Mouse (Mus musculus) forelimb bud, embryonic 11.5 days (tissue): ENCODE data around the gene Zfp12.
"Not testable (repeated sequence)": the region's sequence is repeated elsewhere in the genome, so short reads cannot be mapped to it uniquely, and the experiment has no call there.

Experiments used
- DNase-seq: peaks from one replicate; pipeline ENCODE4 v3.0.0-alpha.2; 2012; ENCODE audit warnings: low read depth, low spot score

Gene Zfp12

DNA sequence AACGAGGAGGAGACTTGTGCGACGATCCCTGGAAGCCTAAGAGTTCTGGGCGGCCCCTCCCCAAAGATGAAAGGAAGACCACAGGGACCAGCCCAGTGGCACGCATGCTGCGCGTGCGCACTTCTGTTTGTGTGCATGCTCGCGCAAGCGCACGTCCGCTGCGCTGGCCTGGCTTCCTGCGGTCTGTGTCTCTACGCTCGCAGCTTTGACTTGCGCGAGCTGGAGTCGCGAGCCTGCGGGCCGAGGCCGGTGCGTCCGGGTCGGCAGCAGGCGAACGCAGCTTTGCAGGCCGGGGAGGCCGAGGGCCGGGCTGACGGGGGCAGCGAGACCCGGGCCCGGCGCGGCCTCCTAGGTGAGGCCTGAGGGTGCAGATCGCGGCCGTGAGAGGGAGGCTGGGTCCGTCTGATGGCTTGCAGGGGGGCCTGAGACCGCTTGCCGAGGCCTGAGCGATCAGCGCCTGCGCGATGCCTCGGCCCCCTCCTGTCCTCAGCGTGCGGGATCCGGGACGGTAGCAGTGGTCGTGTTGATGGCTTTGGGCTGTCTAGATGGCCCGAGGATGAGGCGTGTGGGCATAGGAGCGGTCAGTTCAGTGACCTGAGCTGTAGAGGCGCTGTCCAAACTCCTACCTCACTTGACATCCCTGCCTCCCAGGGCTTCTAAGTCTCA lies at the start of gene Zfp12:
Gene Zfp12, plus strand, starts transcription at position 136 of the 666 bp plus-strand sequence.
- peak; percentile 99 for DNase-seq

DNA sequence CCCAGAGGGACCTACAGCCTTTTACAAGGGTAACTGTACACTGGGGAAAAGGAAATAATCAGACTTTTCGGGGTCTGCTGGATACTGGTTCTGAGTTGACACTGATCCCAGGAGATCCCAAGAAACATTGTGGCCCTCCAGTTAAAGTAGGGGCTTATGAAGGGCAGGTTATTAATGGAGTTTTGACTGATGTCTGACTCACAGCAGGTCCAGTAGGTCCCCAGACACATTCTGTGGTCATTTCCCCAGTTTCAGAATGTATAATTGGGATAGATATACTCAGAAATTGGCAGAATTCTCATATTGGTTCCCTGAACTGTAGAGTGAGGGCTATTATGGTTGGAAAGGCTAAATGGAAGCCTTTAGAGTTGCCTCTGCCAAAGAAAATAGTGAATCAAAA lies 46.9 kb upstream of the Zfp12 start:
- not testable (repeated sequence) for DNase-seq

DNA sequence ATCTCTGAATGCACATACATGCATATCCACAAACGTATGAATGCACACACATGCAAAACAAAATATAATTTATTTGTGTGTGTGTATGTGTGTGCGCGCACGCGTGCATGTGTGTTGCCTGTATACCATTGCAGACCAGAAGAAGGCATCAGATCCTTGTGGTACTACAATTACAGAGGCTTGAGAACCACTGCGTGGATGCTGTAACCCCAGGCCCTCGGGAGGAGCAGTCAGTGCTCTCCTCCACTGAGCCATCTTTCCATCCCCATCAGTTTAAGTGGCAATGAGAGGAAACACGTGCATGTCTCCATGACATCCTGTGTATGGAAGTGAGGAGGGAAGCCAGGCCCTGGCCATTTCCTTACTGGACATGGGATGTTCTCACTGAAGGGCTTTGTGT lies 42.2 kb upstream of the Zfp12 start:
- no peak for DNase-seq

DNA sequence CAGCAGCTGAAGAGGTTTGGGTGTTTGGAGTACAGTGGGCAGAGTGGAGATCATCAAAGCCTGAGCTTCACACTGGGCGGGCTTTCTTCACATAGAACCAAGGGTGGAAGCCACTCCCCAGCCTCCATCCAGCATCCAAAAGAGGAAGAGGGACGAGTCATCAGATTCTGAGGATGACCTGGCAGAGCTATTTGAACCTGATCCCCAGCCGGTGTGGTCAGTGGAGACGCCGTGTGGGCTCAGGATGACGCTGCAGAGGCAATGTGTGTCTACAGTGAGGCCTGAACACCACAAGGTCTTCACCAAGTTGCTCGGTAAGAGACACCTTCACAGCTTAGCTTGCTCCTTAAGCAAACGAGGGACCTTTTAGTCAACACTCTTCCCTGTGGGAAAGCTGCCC lies 40.2 kb upstream of the Zfp12 start:
- not testable (repeated sequence) for DNase-seq

DNA sequence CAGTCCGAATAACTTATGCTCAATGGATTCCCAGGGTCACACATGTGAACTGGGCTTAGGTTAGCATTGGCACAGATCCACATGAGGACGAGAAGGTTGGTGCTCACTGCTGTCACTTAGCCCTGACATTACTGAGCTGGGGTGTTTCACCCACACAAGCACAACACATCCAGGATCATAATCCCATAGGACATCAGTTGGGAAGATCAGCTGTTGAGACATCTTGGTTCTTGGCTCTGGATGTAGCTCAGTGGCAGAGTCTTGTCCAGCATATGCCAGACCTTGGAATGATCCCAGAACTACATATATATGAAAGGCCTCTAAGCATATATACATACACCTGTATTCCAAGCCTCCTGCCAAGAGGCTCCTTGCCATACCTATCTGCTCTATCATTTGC lies 39.8 kb upstream of the Zfp12 start:
- DNase-seq = no peak

DNA sequence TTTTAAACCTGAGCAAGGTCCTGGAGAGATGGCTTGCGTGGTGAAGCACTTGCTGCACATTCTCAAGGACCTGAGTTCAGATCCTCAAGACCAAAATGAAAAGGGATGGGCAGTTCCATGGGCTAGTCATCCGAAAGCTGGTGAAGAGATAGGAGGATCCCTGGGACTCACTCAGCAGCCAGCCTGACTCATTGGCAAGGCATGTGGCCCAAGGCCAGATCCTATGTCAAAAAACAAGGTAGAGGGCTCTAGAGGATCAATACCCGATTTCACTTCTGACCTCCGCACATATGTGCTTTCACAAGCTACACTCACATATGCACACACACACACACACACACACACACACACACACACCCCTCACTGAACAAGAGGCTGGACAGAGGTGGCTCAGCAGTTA lies 38.5 kb upstream of the Zfp12 start:
- DNase-seq = no peak

DNA sequence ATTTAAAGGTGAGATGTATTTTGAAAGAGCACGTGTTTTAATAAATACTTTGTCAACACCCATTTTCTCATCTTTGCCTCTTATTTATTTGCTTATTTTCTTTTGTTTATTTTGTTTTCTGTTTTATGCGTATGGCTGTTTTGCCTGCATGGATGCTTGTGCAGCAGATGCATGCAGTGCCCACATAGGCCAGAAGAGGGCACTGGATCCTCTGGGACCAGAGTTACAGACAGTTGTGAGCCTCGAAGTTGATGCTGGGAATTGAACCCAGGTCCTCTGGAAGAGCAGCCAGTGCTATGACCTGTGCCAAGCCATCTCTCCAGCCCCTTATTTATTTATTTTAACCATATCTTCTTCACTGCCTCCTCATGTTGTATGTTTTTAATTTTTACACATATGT lies 29.9 kb upstream of the Zfp12 start:
- no peak for DNase-seq

DNA sequence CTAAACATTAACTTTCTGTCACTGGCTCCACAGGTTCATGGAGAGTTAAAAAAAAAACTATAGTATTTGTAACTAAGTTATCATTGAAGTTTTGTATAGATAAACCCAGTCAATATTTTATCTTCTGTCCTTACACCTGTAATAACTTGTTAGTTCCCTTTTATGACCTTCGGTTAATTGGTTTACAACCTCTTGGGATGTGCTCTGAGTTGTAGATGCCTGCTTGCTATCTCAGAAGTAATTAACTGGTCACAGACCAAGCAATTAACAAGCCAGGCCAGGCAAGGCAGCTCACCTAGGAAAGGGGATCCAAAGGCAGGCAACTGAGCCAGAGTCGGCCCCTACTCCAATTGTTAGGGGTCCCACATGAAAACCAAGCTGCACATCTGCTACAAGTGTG lies 21.1 kb upstream of the Zfp12 start:
- DNase-seq = no peak

DNA sequence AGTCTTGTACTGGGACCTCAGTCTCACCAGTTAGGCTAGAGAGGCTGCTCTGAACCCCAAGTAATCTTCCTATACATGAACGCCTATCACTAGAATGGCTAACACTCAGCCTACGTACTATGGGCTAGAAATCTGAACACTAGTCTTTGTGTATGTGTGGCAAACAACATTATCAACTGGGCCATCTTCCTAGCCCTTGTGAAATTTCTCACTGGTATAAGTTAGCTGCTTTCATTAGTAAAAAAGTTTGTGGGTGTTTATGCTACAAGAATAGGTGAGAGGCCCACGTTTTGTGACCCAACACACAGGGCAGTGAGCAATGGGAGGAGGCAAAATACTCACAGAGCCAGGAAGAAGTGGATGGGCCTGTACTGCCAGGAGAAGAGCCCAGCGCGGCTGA lies 14.0 kb upstream of the Zfp12 start:
- DNase-seq = no peak

DNA sequence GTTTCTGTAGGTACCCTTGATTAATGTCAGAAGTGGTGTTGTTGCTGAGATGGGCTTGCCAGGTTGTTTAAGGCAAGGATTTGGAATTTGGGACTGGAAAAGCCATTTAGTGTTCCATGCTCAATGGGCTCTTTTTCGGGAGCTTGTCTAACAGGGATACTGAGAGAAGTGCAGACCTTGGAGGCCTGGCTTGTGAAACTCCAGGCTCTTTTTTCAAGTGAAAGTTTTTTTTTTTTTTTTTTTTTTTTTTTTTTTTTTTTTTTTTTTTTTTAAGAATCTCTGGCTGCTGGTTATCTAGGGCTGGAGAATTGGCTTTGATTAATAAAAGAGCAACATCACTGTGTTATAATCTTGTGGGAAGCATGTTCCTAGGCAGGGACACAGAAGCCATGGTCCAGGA lies 12.7 kb upstream of the Zfp12 start:
- DNase-seq = no peak

DNA sequence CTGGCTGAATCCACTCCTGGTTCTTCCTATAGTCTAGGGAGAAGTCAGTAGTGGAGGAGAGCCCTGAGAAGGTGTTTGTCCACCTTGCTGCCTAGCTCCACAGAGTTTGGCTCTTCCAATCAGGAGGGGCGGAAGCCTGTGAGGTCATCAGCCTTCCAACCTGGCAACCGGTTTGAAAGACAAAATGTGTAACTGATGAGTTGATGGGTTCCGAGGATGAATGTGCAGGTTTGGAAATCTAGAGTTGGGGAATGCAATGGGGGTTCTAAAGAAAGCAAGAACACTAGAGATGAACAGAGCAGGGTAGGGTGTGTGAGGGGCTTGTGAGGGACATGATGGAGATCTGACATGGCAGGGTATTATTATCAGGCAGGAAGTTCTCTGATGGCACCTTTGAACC lies 8.2 kb upstream of the Zfp12 start, which contains the start of gene Spdye4a:
Gene Spdye4a, minus strand, starts transcription at position 101 of the 400 bp plus-strand sequence.
- DNase-seq = no peak

DNA sequence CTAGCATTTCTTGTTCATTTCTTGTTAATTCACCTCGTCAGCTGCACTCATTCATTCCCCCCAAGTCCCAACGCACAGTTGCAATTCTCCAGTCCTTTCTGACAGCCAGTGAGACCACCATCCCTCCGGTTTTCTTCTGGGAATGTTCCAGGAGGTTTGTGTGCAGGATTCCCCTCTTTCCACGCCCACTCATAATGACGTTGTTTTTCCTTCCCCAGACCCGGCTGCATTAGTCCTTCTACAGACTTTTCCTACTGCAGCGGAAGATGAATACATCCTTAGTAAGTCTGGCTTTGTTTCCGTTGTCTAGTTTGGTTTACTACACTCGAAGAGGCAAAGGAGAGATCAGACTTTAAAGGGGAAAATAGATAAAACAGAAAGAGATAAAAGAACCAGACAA lies 1.1 kb downstream of the Zfp12 start:
- no peak for DNase-seq

DNA sequence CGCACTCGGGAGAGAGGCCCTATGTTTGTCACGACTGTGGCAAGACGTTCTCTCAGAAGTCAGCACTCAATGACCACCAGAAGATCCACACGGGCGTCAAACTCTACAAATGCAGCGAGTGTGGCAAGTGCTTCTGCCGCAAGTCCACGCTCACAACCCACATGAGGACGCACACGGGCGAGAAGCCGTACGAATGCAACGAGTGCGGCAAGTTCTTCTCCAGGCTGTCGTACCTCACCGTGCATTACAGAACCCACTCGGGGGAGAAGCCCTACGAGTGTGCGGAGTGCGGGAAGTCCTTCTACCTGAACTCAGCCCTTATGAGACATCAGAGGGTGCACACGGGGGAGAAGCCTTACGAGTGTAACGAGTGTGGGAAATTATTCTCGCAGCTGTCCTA lies 10.0 kb downstream of the Zfp12 start:
- DNase-seq = no peak

DNA sequence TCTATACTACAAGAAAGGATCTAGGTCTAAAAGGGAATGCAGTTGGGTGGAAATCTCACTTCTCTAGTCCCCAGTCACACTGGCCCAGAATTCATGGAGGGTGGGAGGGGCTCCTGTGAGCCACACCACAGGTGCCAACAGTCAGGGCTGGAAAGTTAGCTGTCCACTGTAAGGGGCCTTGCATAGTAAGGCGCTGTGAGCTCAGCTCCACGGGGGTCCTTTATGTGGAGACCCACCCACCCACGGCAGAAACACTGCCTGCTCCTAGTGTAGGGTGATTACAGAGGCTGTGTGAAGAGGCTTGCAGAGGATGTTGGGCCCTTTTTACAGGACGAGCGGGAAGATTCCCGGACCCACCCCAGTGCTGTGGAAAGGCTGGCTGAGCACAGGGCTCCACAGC lies 17.1 kb downstream of the Zfp12 start:
- no peak for DNase-seq

DNA sequence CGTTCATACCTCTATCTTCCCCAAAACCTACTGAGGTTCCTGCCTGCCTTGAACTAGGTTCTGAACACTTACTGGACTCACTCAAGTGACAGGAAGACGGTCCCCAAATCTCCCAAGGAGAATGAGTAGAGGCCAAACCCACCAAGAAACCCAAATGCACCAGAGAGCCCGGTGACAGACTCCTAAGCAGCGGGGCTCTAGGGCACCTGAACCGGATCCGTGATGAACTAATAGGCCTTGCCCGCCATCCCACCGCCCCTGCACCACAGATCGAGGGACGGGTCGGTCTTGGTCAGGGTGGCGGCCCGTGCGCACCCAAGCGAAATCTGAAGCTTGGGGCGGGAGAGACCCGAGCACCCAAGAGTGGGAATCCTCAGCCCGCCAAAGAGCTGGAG lies 17.8 kb downstream of the Zfp12 start:
- no peak for DNase-seq

DNA sequence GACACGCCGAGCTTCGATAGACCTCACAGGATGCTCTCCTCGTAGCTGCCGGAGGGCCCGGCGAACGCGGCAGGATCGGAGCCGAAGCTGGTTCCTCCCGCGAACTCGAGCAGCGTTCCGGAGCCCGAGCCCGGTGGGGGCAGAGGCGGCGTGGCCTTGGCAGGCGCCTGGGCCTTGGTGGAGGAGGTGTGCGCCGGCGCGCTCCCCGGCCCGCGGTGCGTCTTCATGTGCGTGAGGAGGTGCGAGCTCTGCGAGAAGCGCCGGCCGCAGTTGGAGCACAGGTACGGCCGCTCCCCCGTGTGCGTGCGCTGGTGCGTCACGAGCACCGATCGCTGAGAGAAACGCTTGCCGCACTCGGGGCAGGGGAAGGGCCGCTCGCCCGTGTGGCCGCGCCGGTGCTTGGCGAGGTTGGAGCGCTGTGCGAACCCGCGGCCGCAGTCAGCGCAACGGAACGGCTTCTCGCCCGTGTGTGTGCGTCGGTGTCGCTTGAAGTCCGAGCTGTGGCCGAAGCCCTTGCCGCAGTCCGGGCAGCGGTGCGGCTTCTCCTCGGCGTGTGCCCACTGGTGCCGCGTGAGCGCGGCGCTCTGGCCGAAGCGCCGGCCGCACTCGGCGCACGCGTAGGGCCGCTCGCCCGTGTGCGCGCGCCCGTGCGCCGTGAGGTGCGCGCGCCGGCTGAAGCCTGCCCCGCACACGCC lies 18.4 kb downstream of the Zfp12 start:
- DNase-seq = no peak

DNA sequence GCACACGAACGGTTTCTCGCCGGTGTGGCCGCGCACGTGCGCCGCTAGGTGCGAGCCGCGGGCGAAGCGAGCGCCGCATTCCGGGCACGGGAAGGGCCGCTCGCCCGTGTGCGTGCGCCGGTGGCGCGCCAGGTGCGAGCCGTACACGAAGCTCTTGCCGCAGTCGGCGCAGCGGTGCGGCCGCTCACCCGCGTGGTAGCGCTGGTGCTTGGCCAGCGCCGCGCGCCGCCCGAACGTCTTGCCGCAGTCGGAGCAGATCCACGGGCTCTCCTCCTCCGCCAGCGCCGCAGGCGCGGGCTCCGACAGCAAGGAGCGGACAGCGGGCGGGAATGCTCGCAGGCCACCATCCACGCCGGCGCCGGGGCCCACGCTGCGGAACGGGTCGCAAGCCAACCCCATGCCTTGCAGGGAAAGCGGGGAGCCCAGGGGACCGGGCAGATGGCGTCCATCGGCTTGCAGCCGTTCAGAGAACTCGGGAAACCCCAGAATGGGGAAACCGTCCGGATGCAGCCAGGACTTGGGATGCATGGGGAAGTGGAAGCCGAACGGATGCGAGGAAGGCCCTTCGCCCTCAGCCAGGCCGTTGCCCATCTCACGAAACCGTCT lies 19.0 kb downstream of the Zfp12 start:
- peak; percentile 29 for DNase-seq

DNA sequence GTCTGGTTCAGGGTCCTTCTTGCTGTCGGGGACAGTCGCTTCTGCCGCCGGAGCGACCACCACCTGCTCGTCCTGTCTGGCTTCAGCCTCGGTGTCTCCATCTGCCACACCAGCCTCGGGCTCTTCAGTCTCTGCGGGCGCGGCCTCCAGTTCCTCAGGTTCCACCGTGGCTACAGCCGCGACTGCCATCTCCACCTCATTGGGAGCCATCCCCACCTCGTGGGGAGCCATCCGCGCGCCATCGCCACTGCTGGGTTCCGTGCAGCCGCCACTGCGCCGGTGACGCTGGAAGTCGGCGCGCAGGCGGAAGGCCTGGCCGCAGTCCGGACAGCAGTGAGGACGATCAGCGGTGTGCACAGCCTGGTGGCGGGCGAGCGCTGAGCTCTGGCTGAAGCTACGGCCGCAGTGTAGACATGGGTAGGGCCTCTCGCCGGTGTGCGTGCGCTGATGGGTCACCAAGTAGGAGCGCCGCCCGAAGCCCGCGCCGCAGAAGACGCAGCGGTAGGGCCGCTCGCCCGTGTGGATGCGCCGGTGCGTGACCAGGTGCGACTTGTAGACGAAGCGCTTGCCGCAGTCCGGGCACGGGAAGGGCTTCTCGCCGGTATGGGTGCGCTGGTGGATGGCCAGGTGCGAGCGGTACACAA lies 19.6 kb downstream of the Zfp12 start:
- no peak for DNase-seq

DNA sequence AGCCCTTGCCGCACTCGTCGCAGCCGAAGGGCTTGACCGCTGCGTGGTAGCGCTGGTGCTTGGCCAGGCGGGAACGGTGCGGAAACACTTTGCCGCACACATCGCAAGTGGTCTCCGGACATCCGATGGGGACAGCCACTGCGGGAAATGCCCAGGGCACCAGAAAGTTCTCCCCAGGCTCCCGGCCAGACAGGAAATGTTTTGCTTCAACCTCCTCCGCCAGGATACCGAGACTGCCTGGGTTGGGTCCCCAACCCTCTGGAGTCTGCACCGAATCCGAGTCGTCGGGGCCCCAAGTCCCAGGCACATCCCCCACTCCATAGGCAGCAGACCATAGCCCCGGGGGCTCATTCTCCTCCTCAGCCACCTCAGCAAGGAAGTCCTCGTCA lies 20.2 kb downstream of the Zfp12 start:
- no peak for DNase-seq

DNA sequence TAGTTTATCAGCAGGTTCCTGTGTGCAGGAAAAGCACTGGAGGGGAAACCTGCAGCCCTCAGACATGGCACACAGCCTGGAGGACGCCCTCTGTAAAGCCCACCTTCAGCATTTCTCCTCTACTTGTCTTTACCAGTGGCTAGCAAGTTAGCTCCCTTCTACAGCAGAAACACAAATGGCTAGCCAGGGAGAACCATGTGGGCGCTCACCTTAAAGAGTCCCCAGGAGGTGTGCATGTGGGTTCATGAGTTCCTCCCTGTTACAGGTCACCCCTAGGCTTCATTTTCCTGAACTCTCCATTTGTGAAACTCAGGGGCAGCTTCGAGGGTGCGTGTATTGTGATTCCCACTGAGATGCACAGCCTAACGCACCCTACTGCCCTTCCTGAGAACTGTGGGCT lies 20.8 kb downstream of the Zfp12 start:
- no peak for DNase-seq

DNA sequence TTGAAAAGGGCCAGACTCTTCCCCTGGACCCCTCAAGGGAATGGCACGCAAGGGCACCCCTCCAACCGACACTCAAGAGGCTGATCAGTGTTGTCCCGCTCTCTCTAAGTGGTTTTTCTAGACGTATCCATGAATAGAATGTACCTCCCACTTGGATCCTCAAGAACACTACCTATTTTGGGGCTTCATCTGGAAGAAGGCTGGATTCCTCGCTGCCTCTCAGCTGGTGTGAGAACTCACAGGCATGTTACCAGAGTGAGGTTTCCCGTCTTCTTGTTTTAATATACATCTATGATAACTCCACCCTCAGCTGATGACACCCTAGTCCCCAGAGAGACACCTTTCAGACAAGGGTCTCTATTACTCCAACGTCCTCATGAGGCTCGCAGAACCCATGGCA lies 26.7 kb downstream of the Zfp12 start:
- no peak for DNase-seq

DNA sequence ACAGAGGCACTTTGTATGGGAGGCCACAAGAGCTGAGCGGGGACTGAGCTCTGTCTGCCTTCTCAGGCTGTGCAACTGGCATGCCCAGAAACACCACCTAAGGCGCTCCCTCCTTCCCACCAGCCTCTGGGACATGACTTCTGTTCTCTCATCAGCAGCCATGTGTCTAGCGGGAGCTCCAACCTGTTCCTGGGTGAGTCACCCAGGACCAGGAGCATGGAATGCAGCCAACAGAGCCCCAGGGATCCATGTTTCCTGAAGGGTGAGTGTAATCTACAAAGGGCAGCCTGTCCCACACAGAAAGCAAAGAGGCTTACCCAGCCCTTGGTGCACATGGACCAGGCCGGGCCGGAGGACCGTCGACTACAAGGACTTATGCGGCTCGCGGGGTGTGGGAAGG lies 29.7 kb downstream of the Zfp12 start:
- no peak for DNase-seq

DNA sequence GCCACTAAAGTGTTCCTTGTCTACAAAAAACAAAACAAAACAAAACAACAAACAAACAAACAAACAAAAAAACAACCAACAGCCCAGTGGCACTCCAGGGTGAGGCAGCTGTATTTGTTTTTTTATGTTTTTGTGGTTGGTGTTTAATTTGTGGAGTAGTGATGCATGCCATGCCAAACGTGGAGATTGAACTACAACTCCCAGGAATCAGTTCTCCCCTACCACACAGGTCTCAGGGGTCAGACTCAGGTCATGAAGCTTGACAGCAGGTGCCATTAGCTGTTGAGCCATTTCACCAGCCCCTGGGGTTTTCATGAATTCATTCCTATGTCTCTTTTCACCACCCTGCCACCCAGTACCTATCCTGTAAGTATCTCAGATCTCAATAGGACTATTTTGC lies 30.4 kb downstream of the Zfp12 start:
- no peak for DNase-seq
